Mouse (Mus musculus): ENCODE results near the gene Nuf2. TPM values are rescaled to one million over a fixed set of nuclear protein-coding genes. Genes with fewer than 3 reads are reported as not detected.

Gene Nuf2
- polyA plus RNA-seq, 1 experiment from 2014 or later: 44.0 TPM

- H3K4me2 ChIP-seq (ENCODE audit: low read length): no peak overlapping the region
- no peak overlapping the region for H3K27ac ChIP-seq (replicated peaks in 1 of 2; ENCODE audit: control insufficient read depth in 1 of 2, insufficient read depth in 1 of 2, low read depth in 2 of 2, low read length in 2 of 2)
- no peak overlapping the region for H3K4me3 ChIP-seq (ENCODE audit: control insufficient read depth in 1 of 2, insufficient read depth in 1 of 2, low read depth in 1 of 2, low read length in 2 of 2)
- no peaks in the 10 kb centered on the region for H3K27me3 ChIP-seq (ENCODE audit: control insufficient read depth, insufficient read depth, low read length)
- H3K9me3 ChIP-seq (ENCODE audit: control insufficient read depth, low read length): no peaks in the 10 kb centered on the region
- no peak overlapping the region for H3K9ac ChIP-seq (ENCODE audit: low read length)
- 74% methylated on average over 15 of the region's 15 CpGs for WGBS
- ATAC-seq (ENCODE audit: insufficient number of reproducible peaks, insufficient read depth, low FRiP score, low read depth): no peak
- no peaks in the 10 kb centered on the region for H3K36me3 ChIP-seq (ENCODE audit: control insufficient read depth, insufficient read depth, low read length)
- no peaks in the 10 kb centered on the region for H3K4me1 ChIP-seq (ENCODE audit: control insufficient read depth in 2 of 2, insufficient read depth in 2 of 2, low read length in 2 of 2)
Measured at GRCm38 (mm10) chr1:169462386-169463115, 68.7 kb downstream of the Nuf2 start.

- Histone ChIP-seq H3K9me3 (ENCODE audit: control insufficient read depth, low read length) (no peaks in the 10 kb centered on the region), H3K36me3 (ENCODE audit: control insufficient read depth, insufficient read depth, low read length) (no peaks in the 10 kb centered on the region), H3K4me2 (ENCODE audit: low read length) (peak overlapping the region; percentile 41), H3K27me3 (ENCODE audit: control insufficient read depth, insufficient read depth, low read length) (no peaks in the 10 kb centered on the region), H3K9ac (ENCODE audit: low read length) (0 out of 2 replicates have a peak overlapping the region, but pooled peaks have one; percentile 8), H3K27ac (replicated peaks in 1 of 2; ENCODE audit: control insufficient read depth in 1 of 2, insufficient read depth in 1 of 2, low read depth in 2 of 2, low read length in 2 of 2) (no peak overlapping the region), H3K4me3 (ENCODE audit: control insufficient read depth in 1 of 2, insufficient read depth in 1 of 2, low read depth in 1 of 2, low read length in 2 of 2) (no peak overlapping the region), H3K4me1 (ENCODE audit: control insufficient read depth in 2 of 2, insufficient read depth in 2 of 2, low read length in 2 of 2) (no peaks in the 10 kb centered on the region)
- 29% methylated on average over 11 of the region's 11 CpGs for WGBS
- ATAC-seq (ENCODE audit: insufficient number of reproducible peaks, insufficient read depth, low FRiP score, low read depth): no peak
Measured at GRCm38 (mm10) chr1:169459071-169459782, 72.0 kb downstream of the Nuf2 start.

Other genes starting within 250 kb of the Nuf2 start
- 9.1 and 9.4 TPM in 2 replicates for gene Rgs5, start 124.0 kb upstream of the Nuf2 start, polyA plus RNA-seq (2014; fragmentation: Nextera tagmentation; extraction: Ambion mirVana)
- gene Rgs4, start 216.2 kb upstream of the Nuf2 start, polyA plus RNA-seq (2014; fragmentation: Nextera tagmentation; extraction: Ambion mirVana): 1.9 and 4.7 TPM in 2 replicates

All from heart, embryonic 14.5 days (tissue).